Mouse (Mus musculus) spleen, adult 2 months (tissue): ENCODE measurements around the gene Tmem200a.

Experiments used
- CTCF ChIP-seq: fragments of 200-500 bp; IDR thresholded peaks from 2 replicates; pipeline ENCODE4 v1.5.1; 2011; ENCODE audit warnings: mild to moderate bottlenecking, inconsistent platforms; ENCODE audit not compliant: insufficient read depth, insufficient read length, insufficient replicate concordance; ENCODE audit errors: extremely low read depth
- POLR2A ChIP-seq: fragments of 200-500 bp; IDR thresholded peaks from 2 replicates; pipeline ENCODE4 v1.6.1; 2011; ENCODE audit warnings: low read depth, low read length, inconsistent platforms

DNA sequence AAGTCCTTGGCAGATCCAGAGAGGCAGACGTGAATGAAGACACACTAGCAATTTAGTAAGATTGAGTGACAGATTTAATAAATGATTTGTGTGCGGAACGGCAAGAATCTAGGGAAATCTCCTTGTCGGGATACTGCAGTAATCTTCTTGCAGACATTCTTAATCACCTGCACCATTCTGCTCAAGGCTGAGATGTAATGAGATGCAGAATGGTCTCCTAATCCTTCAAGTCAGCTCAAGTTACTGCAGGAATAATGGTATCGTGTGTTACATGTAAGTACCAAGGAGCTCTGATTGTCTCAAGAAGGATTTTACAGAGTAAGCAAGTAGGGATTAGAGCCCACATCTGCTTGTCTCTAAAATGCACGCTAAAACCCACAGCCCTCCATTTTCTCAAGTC is 210.1 kb downstream of the Tmem200a start:
- TF ChIP-seq CTCF (no peak), POLR2A (no peak)
